Mouse (Mus musculus): ENCODE data around the gene Pard3b.

GRCm38 (mm10) chr1:62522761-62523160 is 884.1 kb downstream of the Pard3b start:
- no peak for TF ChIP-seq POLR2A (IDR thresholded peaks at IDR 0.05; ENCODE audit: insufficient read depth, low read depth, low read length)
- no peak for TF ChIP-seq CTCF (IDR thresholded peaks at IDR 0.05; ENCODE audit: insufficient read depth, low read depth, low read length)
